Mouse (Mus musculus) neural tube, embryonic 11.5 days (tissue): ENCODE data around the gene Dnmt3l. TPM values are rescaled to one million over a fixed set of nuclear protein-coding genes. Genes with fewer than 3 reads are reported as not detected.
A peak's percentile ranks its signal among the peaks of the same experiment; 100 is the strongest.
"Not testable (repeated sequence)": the region's sequence is repeated elsewhere in the genome, so short reads cannot be mapped to it uniquely, and the experiment has no call there.

Experiments used
- ATAC-seq: fragments of 200-750 bp; cut with Nextera tagmentation; 2 replicates; pipeline ENCODE4 v1.8.0; 2017; ENCODE audit warnings: moderate number of reproducible peaks, mild to moderate bottlenecking, moderate TSS enrichment, moderate library complexity; ENCODE audit not compliant: insufficient read depth, low FRiP score, low TSS enrichment
- DNase-seq: peaks from one replicate; pipeline ENCODE4 v3.0.0-alpha.2; 2015; ENCODE audit warnings: low spot score
- H3K27ac ChIP-seq: fragments of 300-500 bp; sonication (generic); 2 replicates; pipeline ENCODE4 v1.5.1; 2014; ENCODE audit warnings: low read depth, mild to moderate bottlenecking, low read length
- H3K27me3 ChIP-seq: fragments of 300-500 bp; sonication (generic); 2 replicates; pipeline ENCODE4 v1.6.1; 2014; ENCODE audit warnings: mild to moderate bottlenecking, low read length, mixed read lengths; ENCODE audit not compliant: control insufficient read depth, insufficient read depth
- H3K36me3 ChIP-seq: fragments of 300-500 bp; sonication (generic); 2 replicates; pipeline ENCODE4 v1.6.1; 2014; ENCODE audit warnings: mild to moderate bottlenecking, low read length, moderate library complexity, mixed read lengths; ENCODE audit not compliant: control insufficient read depth, insufficient read depth
- H3K4me1 ChIP-seq: fragments of 300-500 bp; sonication (generic); 2 replicates; pipeline ENCODE4 v1.6.1; 2014; ENCODE audit warnings: low read length, mixed read lengths; ENCODE audit not compliant: control insufficient read depth, insufficient read depth
- H3K4me2 ChIP-seq: fragments of 300-500 bp; sonication (generic); 2 replicates; pipeline ENCODE4 v1.6.1; 2014; ENCODE audit warnings: low read depth, mild to moderate bottlenecking, moderate library complexity
- H3K4me3 ChIP-seq: fragments of 300-500 bp; sonication (generic); 2 replicates; pipeline ENCODE4 v1.5.1; 2014; ENCODE audit warnings: low read depth, low read length
- H3K9ac ChIP-seq: fragments of 300-500 bp; sonication (generic); 2 replicates; pipeline ENCODE4 v1.6.1; 2014; ENCODE audit warnings: mild to moderate bottlenecking, low read length
- H3K9me3 ChIP-seq: fragments of 300-500 bp; sonication (generic); 2 replicates; pipeline ENCODE4 v1.6.1; 2016; ENCODE audit warnings: low read length; ENCODE audit not compliant: control insufficient read depth
- WGBS: fragments of 180-500 bp; shearing (Covaris S2); extraction: QIAGEN DNeasy Blood & Tissue Kit; methylation state at CpG from one replicate; pipeline ENCODE4 v1.1.7; 2014; 5-methylcytosine and 5-hydroxymethylcytosine counted together
- polyA plus RNA-seq: library from polyadenylated mRNA; unstranded; fragments of >200 nt; fragmentation: Nextera tagmentation; extraction: Ambion mirVana; gene quantifications from 2 replicates; pipeline ENCODE4 v1.2.1, GENCODE M21; 2014

Gene Dnmt3l
- polyA plus RNA-seq, 1 experiment from 2014 or later, result not detected

- no peaks in the 10 kb centered on the region for H3K4me1 ChIP-seq
- 81% methylated on average over 4 of the region's 4 CpGs for WGBS
- no peak overlapping the region for H3K9ac ChIP-seq
- no peak for DNase-seq
- no peaks in the 10 kb centered on the region for H3K9me3 ChIP-seq
- H3K27me3 ChIP-seq, result no peaks in the 10 kb centered on the region
- no peak overlapping the region for H3K4me2 ChIP-seq
- ATAC-seq, result no peak; the same call in 1 of the 2 replicates
- no peaks in the 10 kb centered on the region for H3K36me3 ChIP-seq
- no peak overlapping the region for H3K4me3 ChIP-seq
- no peak overlapping the region for H3K27ac ChIP-seq
Measured at GRCm38 (mm10) chr10:78019291-78019690, 22.5 kb upstream of the Dnmt3l start.

- H3K36me3 ChIP-seq, ATAC-seq, DNase-seq, H3K4me3 ChIP-seq, H3K27me3 ChIP-seq, H3K27ac ChIP-seq, H3K4me2 ChIP-seq, H3K4me1 ChIP-seq, H3K9ac ChIP-seq, H3K9me3 ChIP-seq: not testable (repeated sequence)
- WGBS, result 96% methylated on average over 6 of the region's 11 CpGs
Measured at GRCm38 (mm10) chr10:78019984-78020383, 21.8 kb upstream of the Dnmt3l start.

GRCm38 (mm10) chr10:78025453-78025852 lies 16.3 kb upstream of the Dnmt3l start:
- H3K4me3 ChIP-seq, H3K4me2 ChIP-seq, ATAC-seq, H3K9ac ChIP-seq, H3K27me3 ChIP-seq, H3K27ac ChIP-seq, H3K9me3 ChIP-seq, DNase-seq, H3K36me3 ChIP-seq, H3K4me1 ChIP-seq: not testable (repeated sequence)
- 81% methylated on average over 6 of the region's 8 CpGs for WGBS

GRCm38 (mm10) chr10:78028129-78028528 lies 13.6 kb upstream of the Dnmt3l start:
- Histone ChIP-seq H3K9ac (no peak overlapping the region), H3K4me3 (no peak overlapping the region), H3K27ac (no peak overlapping the region), H3K9me3 (no peaks in the 10 kb centered on the region), H3K4me1 (no peaks in the 10 kb centered on the region), H3K4me2 (no peak overlapping the region), H3K27me3 (no peaks in the 10 kb centered on the region), H3K36me3 (no peaks in the 10 kb centered on the region)
- ATAC-seq (no peak; the same call in 1 of the 2 replicates), DNase-seq (peak; percentile 77)
- WGBS, result 3% methylated on average over 5 of the region's 5 CpGs

GRCm38 (mm10) chr10:78029080-78029479 lies 12.7 kb upstream of the Dnmt3l start:
- H3K4me3 ChIP-seq, result no peak overlapping the region
- no peak for DNase-seq
- ATAC-seq, result no peak
- H3K4me2 ChIP-seq, result no peak overlapping the region
- no peaks in the 10 kb centered on the region for H3K9me3 ChIP-seq
- H3K9ac ChIP-seq, result no peak overlapping the region
- H3K4me1 ChIP-seq, result no peaks in the 10 kb centered on the region
- no peaks in the 10 kb centered on the region for H3K27me3 ChIP-seq
- WGBS, result 81% methylated on average over 1 of the region's 1 CpGs
- H3K36me3 ChIP-seq, result no peaks in the 10 kb centered on the region
- H3K27ac ChIP-seq, result no peak overlapping the region

GRCm38 (mm10) chr10:78031987-78032386 lies 9.8 kb upstream of the Dnmt3l start:
- Histone ChIP-seq H3K36me3 (no peaks in the 10 kb centered on the region), H3K9me3 (no peaks in the 10 kb centered on the region), H3K9ac (no peak overlapping the region), H3K4me1 (no peaks in the 10 kb centered on the region), H3K4me3 (no peak overlapping the region), H3K27ac (no peak overlapping the region), H3K4me2 (no peak overlapping the region), H3K27me3 (no peaks in the 10 kb centered on the region)
- no peak for DNase-seq
- 84% methylated on average over 2 of the region's 2 CpGs for WGBS
- ATAC-seq, result no peak

GRCm38 (mm10) chr10:78037139-78037538 lies 4.6 kb upstream of the Dnmt3l start:
- Histone ChIP-seq H3K9ac (no peak overlapping the region), H3K27ac (no peak overlapping the region), H3K4me1 (no peaks in the 10 kb centered on the region), H3K27me3 (no peaks in the 10 kb centered on the region), H3K4me3 (no peak overlapping the region), H3K36me3 (no peaks in the 10 kb centered on the region), H3K9me3 (no peaks in the 10 kb centered on the region), H3K4me2 (no peak overlapping the region)
- WGBS, result 83% methylated on average over 4 of the region's 4 CpGs
- DNase-seq, result no peak
- ATAC-seq, result no peak

- WGBS, result 77% methylated on average over 7 of the region's 7 CpGs
- ATAC-seq, result no peak
- DNase-seq, result no peak
- Histone ChIP-seq H3K9me3 (no peaks in the 10 kb centered on the region), H3K4me3 (no peak overlapping the region), H3K9ac (no peak overlapping the region), H3K4me2 (no peak overlapping the region), H3K27me3 (no peaks in the 10 kb centered on the region), H3K4me1 (no peaks in the 10 kb centered on the region), H3K36me3 (no peaks in the 10 kb centered on the region), H3K27ac (no peak overlapping the region)
Measured at GRCm38 (mm10) chr10:78042096-78042495, 349 bp downstream of the Dnmt3l start.

- Histone ChIP-seq H3K4me2 (peak overlapping the region; percentile 43), H3K9ac (peak overlapping the region; percentile 53), H3K27me3 (no peaks in the 10 kb centered on the region), H3K36me3 (no peaks in the 10 kb centered on the region), H3K4me3 (no peak overlapping the region; the same call in 1 of the 2 replicates), H3K9me3 (no peaks in the 10 kb centered on the region), H3K27ac (no peak overlapping the region), H3K4me1 (no peaks in the 10 kb centered on the region)
- ATAC-seq (peak; percentile 55), DNase-seq (no peak)
- WGBS, result 60% methylated on average over 14 of the region's 14 CpGs
Measured at GRCm38 (mm10) chr10:78042697-78043405, 1.1 kb downstream of the Dnmt3l start.
